Mouse (Mus musculus) heart, adult 2 months (tissue): Measurements from ENCODE around the gene Bclaf3.

Experiments used
- EP300 ChIP-seq: fragments of 200-500 bp; IDR thresholded peaks from 2 replicates; pipeline ENCODE4 v1.6.1; 2011; ENCODE audit warnings: low read depth, low read length, control low read depth; ENCODE audit not compliant: insufficient read depth
- POLR2A ChIP-seq: fragments of 200-500 bp; IDR thresholded peaks from 2 replicates; pipeline ENCODE4 v1.6.1; 2011; ENCODE audit warnings: mild to moderate bottlenecking, low read depth, low read length, control low read depth; ENCODE audit not compliant: insufficient read depth

DNA sequence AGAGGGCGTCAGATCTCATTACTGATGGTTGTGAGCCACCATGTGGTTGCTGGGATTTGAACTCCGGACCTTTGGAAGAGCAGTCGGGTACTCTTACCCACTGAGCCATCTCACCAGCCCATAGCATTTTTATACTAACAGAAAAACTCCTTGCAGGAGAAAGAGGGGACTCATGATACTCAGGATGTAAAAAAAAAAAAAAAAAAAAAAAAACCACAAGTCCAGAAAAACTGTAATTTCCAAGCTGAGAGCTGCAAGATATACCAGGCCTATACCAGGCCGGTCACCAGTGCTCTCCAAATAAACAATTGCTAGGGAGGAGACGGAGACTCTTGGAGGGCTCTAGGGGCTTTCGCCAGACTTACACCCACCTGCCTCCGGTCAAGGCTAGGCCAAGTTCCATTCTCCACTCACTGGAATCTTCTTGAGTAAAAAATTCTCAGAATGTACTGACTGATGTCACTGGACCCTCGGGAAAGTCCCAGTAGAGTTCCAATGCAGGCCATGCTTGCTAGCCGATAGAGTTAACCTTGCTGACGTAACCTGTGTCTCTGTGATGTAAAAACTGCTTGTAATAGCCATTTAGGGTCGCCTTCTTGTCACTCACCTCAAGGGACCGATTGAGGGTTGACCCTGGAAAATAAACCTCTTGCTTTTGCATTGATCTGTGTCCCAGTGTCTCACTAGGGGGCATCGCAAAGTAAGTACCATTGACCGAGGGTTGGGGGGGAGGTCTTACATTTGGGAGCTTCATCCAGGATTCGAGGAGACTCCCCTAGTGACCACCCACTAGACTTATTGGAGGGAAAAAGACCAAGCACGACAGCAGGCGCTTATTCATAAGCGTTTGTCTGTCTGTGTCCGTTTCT, 16.4 kb upstream of the Bclaf3 start:
- TF ChIP-seq EP300 (no peak), POLR2A (no peak)
